Mouse (Mus musculus) ES-E14 (cell line): ENCODE data around the gene Dennd2c.
A peak's percentile ranks its signal among the peaks of the same experiment; 100 is the strongest.

ENCODE experiments used
- CHD2 ChIP-seq: IDR thresholded peaks from 2 replicates; pipeline ENCODE4 v1.6.1; 2014; ENCODE audit warnings: mild to moderate bottlenecking, low read depth, low read length, inconsistent platforms
- MAFK ChIP-seq: IDR thresholded peaks from 2 replicates; pipeline ENCODE4 v1.6.1; 2014; ENCODE audit warnings: mild to moderate bottlenecking, low read depth, low read length, inconsistent platforms; ENCODE audit not compliant: insufficient read depth
- ZC3H11A ChIP-seq: IDR thresholded peaks from 2 replicates; pipeline ENCODE4 v1.6.1; 2012; ENCODE audit warnings: low read depth, mild to moderate bottlenecking, inconsistent platforms, low read length, borderline replicate concordance
- ZNF384 ChIP-seq: IDR thresholded peaks from 2 replicates; pipeline ENCODE4 v1.6.1; 2012; ENCODE audit warnings: low read depth, low read length, inconsistent platforms

DNA sequence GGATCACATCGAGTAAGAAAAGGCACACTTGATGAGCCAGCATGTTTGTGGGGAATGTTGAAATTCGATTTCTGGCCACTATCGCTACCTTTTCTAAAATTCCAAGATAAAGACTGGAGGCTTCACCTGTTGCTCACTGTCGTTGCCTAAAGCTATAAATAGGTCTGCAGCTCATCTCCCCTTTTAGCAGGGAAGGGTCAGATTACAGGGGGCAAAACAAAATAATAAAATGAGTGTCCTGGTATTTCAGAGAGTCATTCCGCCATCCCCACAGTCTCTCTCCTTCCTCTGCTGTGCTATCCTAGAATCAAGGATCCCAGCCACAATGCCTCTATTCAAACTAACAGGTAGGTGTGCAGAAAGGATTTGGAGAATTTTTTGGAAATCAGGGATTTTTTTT, 28.6 kb upstream of the Dennd2c start, which contains the start of gene Ampd1:
- TF ChIP-seq ZC3H11A (no peak), MAFK (0 out of 2 replicates have a peak, but pooled peaks have one; percentile 8), CHD2 (no peak), ZNF384 (no peak)
